Mouse (Mus musculus): ENCODE data around the gene Cog2.
A peak's percentile ranks its signal among the peaks of the same experiment; 100 is the strongest.

Gene Cog2

GRCm38 (mm10) chr8:124571732-124572429 lies 51.3 kb downstream of the Cog2 start:
- DNase-seq = peak; percentile 67 to 74

- peak; percentile 43 to 60 for DNase-seq
Observed at GRCm38 (mm10) chr8:124572430-124572775, 51.8 kb downstream of the Cog2 start.

GRCm38 (mm10) chr8:124573552-124574340 lies 53.2 kb downstream of the Cog2 start:
- peak; percentile 91 to 96 for DNase-seq

- DNase-seq = no peak
Observed at GRCm38 (mm10) chr8:124575811-124576210, 55.2 kb downstream of the Cog2 start, which contains the start of gene Capn9. Capn9 (plus strand) TSS chr8:124576111.

GRCm38 (mm10) chr8:124576751-124577150 lies 56.2 kb downstream of the Cog2 start:
- no peak for DNase-seq

- DNase-seq = peak; percentile 34 to 47
Observed at GRCm38 (mm10) chr8:124585718-124586425, 65.3 kb downstream of the Cog2 start.

- DNase-seq = no peak
Observed at GRCm38 (mm10) chr8:124586556-124586955, 66.0 kb downstream of the Cog2 start.

- DNase-seq = no peak
Observed at GRCm38 (mm10) chr8:124589393-124589792, 68.8 kb downstream of the Cog2 start.

Data from kidney, postnatal 36 days (tissue).